In the genomic region with DNA sequence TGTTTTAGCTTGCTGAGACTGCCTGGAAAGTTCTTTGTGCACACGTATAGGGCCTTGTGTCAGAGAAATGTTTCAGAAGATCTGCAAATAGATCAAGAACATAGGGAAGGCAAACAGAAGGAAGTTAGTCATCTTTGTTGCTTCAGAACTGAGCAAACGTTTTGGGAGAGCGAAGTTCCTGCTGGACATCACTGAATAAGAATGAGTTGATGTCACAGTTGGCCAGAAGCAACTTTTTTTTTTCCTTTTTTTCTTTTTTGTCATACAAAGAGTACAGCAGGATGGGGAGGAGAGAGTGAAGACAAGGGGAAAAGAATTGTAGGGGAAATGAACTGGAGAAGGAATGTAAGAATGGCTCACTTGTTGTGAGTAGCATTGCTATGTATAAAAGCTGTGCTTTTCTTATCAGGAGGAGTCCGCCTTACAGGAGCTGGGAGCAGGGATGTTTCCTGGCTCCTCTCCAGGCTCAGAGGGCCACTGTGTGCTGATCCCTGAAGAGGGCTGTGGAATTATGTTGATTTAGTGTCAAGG, we compare ENCODE assay signal across 9 mouse cellular contexts. TPM values are rescaled to one million over a fixed set of nuclear protein-coding genes. Genes with fewer than 3 reads are reported as not detected.
DNase-seq lines count a peak whose midpoint lies in the region; ATAC-seq and TF ChIP-seq lines count a peak whose summit lies in the region.
"Had no signal": no experiment of that assay in that cellular context is flagged by ENCODE, and none has a peak within 500 bp of the region (broad histone marks: within the 10 kb centered on the region; RNA-seq: fewer than 3 reads in every experiment).

No protein-coding gene starts in this region.

- H3K9me3 ChIP-seq in intestine, embryonic 16.5 days (ENCODE audit: control insufficient read depth, low read length): no peaks in the 10 kb centered on the region
- no peaks in the 10 kb centered on the region for H3K9me3 ChIP-seq in stomach, postnatal 0 days (ENCODE audit: control insufficient read depth, low read length)
- no peaks in the 10 kb centered on the region for H3K9me3 ChIP-seq in midbrain, embryonic 13.5 days

- intact Hi-C loops in left cerebral cortex, postnatal 4 days (cut with DNase I): no loop called here

- TF ChIP-seq POLR2A in embryonic fibroblast, embryonic 13.5 days (IDR thresholded peaks at IDR 0.05; ENCODE audit: low read depth, low read length): no peak

- no peak overlapping the region for H3K9ac ChIP-seq in intestine, embryonic 16.5 days (ENCODE audit: low read depth, low read length)
- H3K9ac ChIP-seq in stomach, postnatal 0 days (ENCODE audit: low read length): no peak overlapping the region
- no peak overlapping the region for H3K9ac ChIP-seq in midbrain, embryonic 13.5 days (replicated peaks)

- no peak for TF ChIP-seq EP300 in stomach, postnatal 0 days (optimal IDR thresholded peaks at IDR 0.05)

- H3K27me3 ChIP-seq in intestine, embryonic 16.5 days (replicated peaks; ENCODE audit: control insufficient read depth, insufficient read depth, low read length): no peaks in the 10 kb centered on the region
- H3K27me3 ChIP-seq in stomach, postnatal 0 days (ENCODE audit: control insufficient read depth, insufficient read depth, low read length): no peaks in the 10 kb centered on the region
- H3K27me3 ChIP-seq in midbrain, embryonic 13.5 days: no peaks in the 10 kb centered on the region

- DNase-seq in left cerebral cortex, postnatal 4 days: peak; percentile 9
- no peak for DNase-seq in left cerebral cortex, adult 9 months (ENCODE audit: low spot score in 2 of 2)
- no peak for DNase-seq in stomach, postnatal 0 days (ENCODE audit: low spot score)
- DNase-seq in spleen, postnatal 4 days (ENCODE audit: low spot score in 2 of 2): no peak
- DNase-seq: liver; thymus, postnatal 4 days had no signal

- ATAC-seq in intestine, embryonic 16.5 days: peak; percentile 67
- ATAC-seq in stomach, postnatal 0 days (ENCODE audit: low FRiP score, low TSS enrichment): peak; percentile 62
- ATAC-seq in midbrain, embryonic 13.5 days: no peak

- no peak overlapping the region for H3K4me3 ChIP-seq in embryonic fibroblast, embryonic 13.5 days (ENCODE audit: insufficient read depth, low read length)
- no peak overlapping the region for H3K4me3 ChIP-seq in intestine, embryonic 16.5 days (ENCODE audit: low read length)
- no peak overlapping the region for H3K4me3 ChIP-seq in stomach, postnatal 0 days (ENCODE audit: low read depth, low read length)
- no peak overlapping the region for H3K4me3 ChIP-seq in midbrain, embryonic 13.5 days (replicated peaks)

- H3K4me2 ChIP-seq in intestine, embryonic 16.5 days (ENCODE audit: low read depth, low read length): no peak overlapping the region
- H3K4me2 ChIP-seq in stomach, postnatal 0 days (replicated peaks; ENCODE audit: low read depth): no peak overlapping the region
- no peak overlapping the region for H3K4me2 ChIP-seq in midbrain, embryonic 13.5 days (replicated peaks)

- WGBS in intestine, embryonic 16.5 days: 32% methylated on average over 4 of the region's 4 CpGs
- 21% methylated on average over 4 of the region's 4 CpGs for WGBS in stomach, postnatal 0 days
- WGBS in midbrain, embryonic 13.5 days: 59% methylated on average over 4 of the region's 4 CpGs

- peak overlapping the region; percentile 67 for H3K27ac ChIP-seq in embryonic fibroblast, embryonic 13.5 days (ENCODE audit: insufficient read depth, low read length)
- H3K27ac ChIP-seq in intestine, embryonic 16.5 days (ENCODE audit: low read length): 0 out of 2 replicates have a peak overlapping the region, but pooled peaks have one; percentile 7
- peak overlapping the region; percentile 58; the same call in 1 of the 2 replicates for H3K27ac ChIP-seq in stomach, postnatal 0 days (replicated peaks)
- no peak overlapping the region for H3K27ac ChIP-seq in midbrain, embryonic 13.5 days

- peaks cover 16% of the 10 kb centered on the region for H3K4me1 ChIP-seq in embryonic fibroblast, embryonic 13.5 days (ENCODE audit: control insufficient read depth, insufficient read depth, low read length)
- H3K4me1 ChIP-seq in intestine, embryonic 16.5 days (ENCODE audit: control insufficient read depth, insufficient read depth, low read length): peaks cover 8% of the 10 kb centered on the region
- H3K4me1 ChIP-seq in stomach, postnatal 0 days (replicated peaks; ENCODE audit: control insufficient read depth, insufficient read depth): peaks cover 7% of the 10 kb centered on the region; the same call in 1 of the 2 replicates
- peaks cover 7% of the 10 kb centered on the region; the same call in 1 of the 2 replicates for H3K4me1 ChIP-seq in midbrain, embryonic 13.5 days (replicated peaks)

- no peaks in the 10 kb centered on the region for H3K36me3 ChIP-seq in intestine, embryonic 16.5 days (ENCODE audit: control insufficient read depth, insufficient read depth, low read length)
- H3K36me3 ChIP-seq in stomach, postnatal 0 days (ENCODE audit: control insufficient read depth, insufficient read depth, low read length): no peaks in the 10 kb centered on the region
- H3K36me3 ChIP-seq in midbrain, embryonic 13.5 days: no peaks in the 10 kb centered on the region

- no peak for TF ChIP-seq CTCF in embryonic fibroblast, embryonic 13.5 days (IDR thresholded peaks at IDR 0.05; ENCODE audit: borderline replicate concordance, insufficient read depth, low read length)
- TF ChIP-seq CTCF in stomach, postnatal 0 days (IDR thresholded peaks at IDR 0.05; ENCODE audit: low read depth): no peak

RNA-seq across cellular contexts. Expression of a gene that starts 31.6 kb away (rescaled TPM):
- 10 to 100 TPM; 19.0 to 21.3 TPM for total RNA-seq in left cerebral cortex, postnatal 4 days (2021)
- polyA plus RNA-seq in embryonic fibroblast, embryonic 13.5 days (2011; ENCODE audit: insufficient read length, low read depth, missing spikeins): 6.1 and 7.1 TPM in 2 replicates
- polyA plus RNA-seq in intestine, embryonic 16.5 days (2015; fragmentation: Nextera tagmentation; extraction: Ambion mirVana): 16.3 and 17.6 TPM in 2 replicates
- polyA plus RNA-seq in stomach, postnatal 0 days (2015; fragmentation: Nextera tagmentation; extraction: Ambion mirVana): 17.7 and 20.7 TPM in 2 replicates
- polyA plus RNA-seq in midbrain, embryonic 13.5 days (2015; fragmentation: Nextera tagmentation; extraction: Ambion mirVana): 46.9 and 48.6 TPM in 2 replicates

RNA-seq across cellular contexts. Expression of a gene that starts 38.7 kb away (rescaled TPM):
- 1 to 10 TPM; 1.7 to 2.0 TPM for total RNA-seq in left cerebral cortex, postnatal 4 days (2021)
- 2.8 and 3.2 TPM in 2 replicates for polyA plus RNA-seq in embryonic fibroblast, embryonic 13.5 days (2011; ENCODE audit: insufficient read length, low read depth, missing spikeins)
- 6.2 and 7.6 TPM in 2 replicates for polyA plus RNA-seq in intestine, embryonic 16.5 days (2015; fragmentation: Nextera tagmentation; extraction: Ambion mirVana)
- 17.1 and 18.2 TPM in 2 replicates for polyA plus RNA-seq in stomach, postnatal 0 days (2015; fragmentation: Nextera tagmentation; extraction: Ambion mirVana)
- 0.92 and 1.1 TPM in 2 replicates for polyA plus RNA-seq in midbrain, embryonic 13.5 days (2015; fragmentation: Nextera tagmentation; extraction: Ambion mirVana)
